In genomic region chr2:168906022-168906421, GRCm38 (mm10) we compare ENCODE assay signal across 30 mouse cellular contexts. TPM values are rescaled to one million over a fixed set of nuclear protein-coding genes. Genes with fewer than 3 reads are reported as not detected.
DNase-seq lines count a peak whose midpoint lies in the region; ATAC-seq and TF ChIP-seq lines count a peak whose summit lies in the region.
"Had no signal": no experiment of that assay in that cellular context is flagged by ENCODE, and none has a peak within 500 bp of the region (broad histone marks: within the 10 kb centered on the region; RNA-seq: fewer than 3 reads in every experiment).

No protein-coding gene starts in this region.

- no peak overlapping the region for H3K4me3 ChIP-seq in forebrain, postnatal 0 days (ENCODE audit: low read depth, low read length)
- no peak overlapping the region for H3K4me3 ChIP-seq in forebrain, embryonic 11.5 days (ENCODE audit: low read depth, low read length)
- H3K4me3 ChIP-seq in E14TG2a.4 (replicated peaks; ENCODE audit: low read length), result peak overlapping the region; percentile 13; the same call in 1 of the 2 replicates
- H3K4me3 ChIP-seq in intestine, postnatal 0 days (ENCODE audit: low read depth, low read length), result no peak overlapping the region
- H3K4me3 ChIP-seq: embryonic facial prominence, embryonic 12.5 days; heart, embryonic 10.5 days; heart, embryonic 15.5 days; intestine, embryonic 15.5 days; left cerebral cortex, adult 2 months; liver, embryonic 12.5 days; megakaryocyte, embryonic 14.5 days; stomach, embryonic 15.5 days had no signal

- intact Hi-C loops in gastrocnemius, postnatal 36 days (cut with DNase I), result no loop called here

- H3K27ac ChIP-seq in forebrain, postnatal 0 days (ENCODE audit: low read depth, low read length), result no peak overlapping the region
- H3K27ac ChIP-seq in forebrain, embryonic 11.5 days (ENCODE audit: low read depth, low read length), result no peak overlapping the region
- H3K27ac ChIP-seq in intestine, postnatal 0 days (ENCODE audit: low read depth, low read length), result no peak overlapping the region
- H3K27ac ChIP-seq: embryonic facial prominence, embryonic 12.5 days; heart, embryonic 10.5 days; heart, embryonic 15.5 days; intestine, embryonic 15.5 days; kidney, postnatal 0 days; left cerebral cortex, adult 2 months; liver, embryonic 12.5 days; stomach, embryonic 15.5 days had no signal

- DNase-seq in forebrain, postnatal 0 days, result no peak
- no peak for DNase-seq in forebrain, embryonic 11.5 days (ENCODE audit: low spot score)
- DNase-seq in layer of hippocampus, postnatal 14 days (ENCODE audit: low spot score in 2 of 2), result peak; percentile 17 to 43
- no peak for DNase-seq in layer of hippocampus, adult 9-11 months
- DNase-seq in embryo, embryonic 10.5 days (ENCODE audit: low spot score), result peak; percentile 52
- DNase-seq in gastrocnemius, postnatal 36 days, result no peak
- DNase-seq: adrenal gland, postnatal 14 days; cerebellum, adult 11-12 months; cerebellum, adult 9-11 months; gastrocnemius, postnatal 10 days; kidney, adult 8-10 months; kidney, postnatal 4 days; liver, postnatal 0 days; lung, postnatal 4 days; retina, postnatal 1 day; right cerebral cortex, postnatal 25 days; thymus, adult 18-20 months; thymus, postnatal 25 days had no signal

- no peak overlapping the region for H3K9ac ChIP-seq in forebrain, postnatal 0 days
- no peak overlapping the region for H3K9ac ChIP-seq in forebrain, embryonic 11.5 days (ENCODE audit: low read length)
- no peak overlapping the region for H3K9ac ChIP-seq in intestine, postnatal 0 days (ENCODE audit: low read depth, low read length)
- H3K9ac ChIP-seq: embryonic facial prominence, embryonic 12.5 days; heart, embryonic 15.5 days; intestine, embryonic 15.5 days; liver, embryonic 12.5 days; liver, postnatal 0 days; stomach, embryonic 15.5 days had no signal

- H3K36me3 ChIP-seq in forebrain, postnatal 0 days (ENCODE audit: insufficient read depth), result no peaks in the 10 kb centered on the region
- no peaks in the 10 kb centered on the region for H3K36me3 ChIP-seq in forebrain, embryonic 11.5 days (ENCODE audit: control insufficient read depth, insufficient read depth, low read length)
- no peaks in the 10 kb centered on the region for H3K36me3 ChIP-seq in E14TG2a.4 (ENCODE audit: insufficient read depth, low read length)
- H3K36me3 ChIP-seq in intestine, postnatal 0 days (ENCODE audit: control insufficient read depth, insufficient read depth), result no peaks in the 10 kb centered on the region
- H3K36me3 ChIP-seq: embryonic facial prominence, embryonic 12.5 days; heart, embryonic 10.5 days; heart, embryonic 15.5 days; intestine, embryonic 15.5 days; liver, embryonic 12.5 days; stomach, embryonic 15.5 days had no signal

- peak; percentile 64 for ATAC-seq in forebrain, postnatal 0 days
- ATAC-seq in forebrain, embryonic 11.5 days (replicated peaks; ENCODE audit: low FRiP score), result no peak
- no peak for ATAC-seq in intestine, postnatal 0 days
- ATAC-seq: hindbrain, embryonic 16.5 days; intestine, embryonic 15.5 days; liver, embryonic 12.5 days; liver, postnatal 0 days had no signal

- peaks cover 8% of the 10 kb centered on the region for H3K27me3 ChIP-seq in forebrain, postnatal 0 days (ENCODE audit: insufficient read depth, low read length)
- H3K27me3 ChIP-seq in forebrain, embryonic 11.5 days (ENCODE audit: control insufficient read depth, insufficient read depth, low read length), result peaks cover 13% of the 10 kb centered on the region
- H3K27me3 ChIP-seq in E14TG2a.4 (ENCODE audit: insufficient read depth, low read length), result peaks cover 25% of the 10 kb centered on the region
- H3K27me3 ChIP-seq in intestine, postnatal 0 days (replicated peaks; ENCODE audit: control insufficient read depth, insufficient read depth, low read length), result peaks cover 3% of the 10 kb centered on the region

- WGBS in forebrain, postnatal 0 days, result 38% methylated on average over 11 of the region's 11 CpGs
- 59% methylated on average over 11 of the region's 11 CpGs for WGBS in forebrain, embryonic 11.5 days
- 57% methylated on average over 11 of the region's 11 CpGs for whole genome bisulfite sequencing in intestine, postnatal 0 days

- H3K9me3 ChIP-seq in forebrain, postnatal 0 days (ENCODE audit: low read length), result no peaks in the 10 kb centered on the region
- no peaks in the 10 kb centered on the region for H3K9me3 ChIP-seq in forebrain, embryonic 11.5 days (ENCODE audit: control insufficient read depth, low read length)
- no peaks in the 10 kb centered on the region for H3K9me3 ChIP-seq in E14TG2a.4 (ENCODE audit: low read length)
- H3K9me3 ChIP-seq in intestine, postnatal 0 days (ENCODE audit: control insufficient read depth), result no peaks in the 10 kb centered on the region
- H3K9me3 ChIP-seq: embryonic facial prominence, embryonic 12.5 days; heart, embryonic 10.5 days; heart, embryonic 15.5 days; intestine, embryonic 15.5 days; liver, embryonic 12.5 days; stomach, embryonic 15.5 days had no signal

- H3K4me2 ChIP-seq in forebrain, postnatal 0 days (ENCODE audit: low read depth), result no peak overlapping the region
- no peak overlapping the region for H3K4me2 ChIP-seq in forebrain, embryonic 11.5 days (ENCODE audit: low read depth, low read length, severe bottlenecking)
- H3K4me2 ChIP-seq in intestine, postnatal 0 days (replicated peaks; ENCODE audit: low read depth), result no peak overlapping the region
- H3K4me2 ChIP-seq: embryonic facial prominence, embryonic 12.5 days; heart, embryonic 15.5 days; intestine, embryonic 15.5 days; liver, embryonic 12.5 days; stomach, embryonic 15.5 days had no signal

- no peak for TF ChIP-seq CTCF in forebrain, postnatal 0 days (IDR thresholded peaks at IDR 0.05; ENCODE audit: low read depth)
- no peak for TF ChIP-seq CTCF in E14TG2a.4 (conservative IDR thresholded peaks at IDR 0.05; ENCODE audit: low read length)
- no peak for TF ChIP-seq CTCF in intestine, postnatal 0 days (IDR thresholded peaks at IDR 0.05; ENCODE audit: low read depth)

- no peaks in the 10 kb centered on the region for H3K4me1 ChIP-seq in forebrain, postnatal 0 days (ENCODE audit: insufficient read depth)
- H3K4me1 ChIP-seq in forebrain, embryonic 11.5 days (replicated peaks; ENCODE audit: control insufficient read depth, insufficient read depth, low read length), result peaks cover 4% of the 10 kb centered on the region; the same call in 1 of the 2 replicates
- peaks cover 49% of the 10 kb centered on the region for H3K4me1 ChIP-seq in E14TG2a.4 (replicated peaks; ENCODE audit: low read depth, low read length)
- H3K4me1 ChIP-seq in intestine, postnatal 0 days (replicated peaks; ENCODE audit: control insufficient read depth, insufficient read depth, low read length), result no peaks in the 10 kb centered on the region

RNA-seq across cellular contexts. Expression of gene Zfp64, which starts 49.4 kb away (rescaled TPM):
- 26.0 and 32.3 TPM in 2 replicates for total RNA-seq in forebrain, postnatal 0 days (2014; rRNA removed)
- polyA plus RNA-seq in forebrain, postnatal 0 days (2015; fragmentation: Nextera tagmentation; extraction: Ambion mirVana), result 27.6 and 29.6 TPM in 2 replicates
- polyA plus RNA-seq in forebrain, embryonic 11.5 days (2014; fragmentation: Nextera tagmentation; extraction: Ambion mirVana), result 37.8 and 39.4 TPM in 2 replicates
- total RNA-seq in layer of hippocampus, postnatal 14 days (2021), result 10 to 100 TPM; 16.6 to 18.2 TPM
- 1 to 10 TPM; 6.7 to 8.0 TPM for total RNA-seq in gastrocnemius, postnatal 36 days (2021)
- 10.7 and 12.9 TPM in 2 replicates for polyA plus RNA-seq in intestine, postnatal 0 days (2015; fragmentation: Nextera tagmentation; extraction: Ambion mirVana)

Comparison
In these comparisons a context has a peak if more than half of its experiments do, and no peak if none do; other contexts are left out.
1. DNase-seq: peak in layer of hippocampus, postnatal 14 days (2 of 2) and embryo, embryonic 10.5 days (single experiment); none in forebrain, postnatal 0 days (single experiment), forebrain, embryonic 11.5 days (single experiment), layer of hippocampus, adult 9-11 months (single experiment) and gastrocnemius, postnatal 36 days (0 of 2).